Mouse (Mus musculus) small intestine, adult 2 months (tissue): Measurements from ENCODE around the gene Kdm5d. TPM values are rescaled to one million over a fixed set of nuclear protein-coding genes. Genes with fewer than 3 reads are reported as not detected.

Experiments
- H3K27ac ChIP-seq: fragments of 200-500 bp; 2 replicates; pipeline ENCODE4 v1.5.1; 2012; ENCODE audit warnings: low read depth, low read length, control low read depth, inconsistent platforms; ENCODE audit not compliant: insufficient read depth
- H3K27me3 ChIP-seq: fragments of 200-500 bp; 2 replicates; pipeline ENCODE4 v1.6.1; 2012; ENCODE audit warnings: mild to moderate bottlenecking, moderate library complexity, low read length, inconsistent platforms; ENCODE audit not compliant: control insufficient read depth, insufficient read depth
- H3K36me3 ChIP-seq: fragments of 200-500 bp; 2 replicates; pipeline ENCODE4 v1.6.1; 2012; ENCODE audit warnings: mild to moderate bottlenecking, low read length, control low read depth, inconsistent platforms; ENCODE audit not compliant: control insufficient read depth, insufficient read depth
- H3K4me1 ChIP-seq: fragments of 200-500 bp; 2 replicates; pipeline ENCODE4 v1.6.1; 2012; ENCODE audit warnings: low read length, inconsistent platforms, mixed read lengths; ENCODE audit not compliant: control insufficient read depth, insufficient read depth, insufficient read length
- H3K4me3 ChIP-seq: fragments of 200-500 bp; 2 replicates; pipeline ENCODE4 v1.5.1; 2012; ENCODE audit warnings: low read depth, mild to moderate bottlenecking, control low read depth, inconsistent platforms, low read length, moderate library complexity
- CTCF ChIP-seq: fragments of 200-500 bp; IDR thresholded peaks from 2 replicates; pipeline ENCODE4 v1.5.1; 2012; ENCODE audit warnings: low read depth, mild to moderate bottlenecking, control low read depth, inconsistent platforms, low read length, moderate library complexity, mixed read lengths; ENCODE audit not compliant: insufficient replicate concordance, insufficient read length; ENCODE audit errors: extremely low read depth
- POLR2A ChIP-seq: fragments of 200-500 bp; IDR thresholded peaks from 2 replicates; pipeline ENCODE4 v1.6.1; 2012; ENCODE audit warnings: low read depth, mild to moderate bottlenecking, control low read depth, inconsistent platforms, low read length, moderate library complexity
- WGBS: fragments of 180-500 bp; shearing (Covaris S2); methylation state at CpG from one replicate; pipeline ENCODE4 v1.1.7; 2018; 5-methylcytosine and 5-hydroxymethylcytosine counted together
- polyA plus RNA-seq: library from polyadenylated mRNA; depleted of rRNA; stranded (reverse); fragments of >200 nt; gene quantifications from 2 replicates; pipeline ENCODE4 v1.2.3, GENCODE M21; 2012; rRNA removed

Kdm5d gene
- 4.5 TPM in 1 of 2 replicates, not detected in the other for polyA plus RNA-seq

DNA sequence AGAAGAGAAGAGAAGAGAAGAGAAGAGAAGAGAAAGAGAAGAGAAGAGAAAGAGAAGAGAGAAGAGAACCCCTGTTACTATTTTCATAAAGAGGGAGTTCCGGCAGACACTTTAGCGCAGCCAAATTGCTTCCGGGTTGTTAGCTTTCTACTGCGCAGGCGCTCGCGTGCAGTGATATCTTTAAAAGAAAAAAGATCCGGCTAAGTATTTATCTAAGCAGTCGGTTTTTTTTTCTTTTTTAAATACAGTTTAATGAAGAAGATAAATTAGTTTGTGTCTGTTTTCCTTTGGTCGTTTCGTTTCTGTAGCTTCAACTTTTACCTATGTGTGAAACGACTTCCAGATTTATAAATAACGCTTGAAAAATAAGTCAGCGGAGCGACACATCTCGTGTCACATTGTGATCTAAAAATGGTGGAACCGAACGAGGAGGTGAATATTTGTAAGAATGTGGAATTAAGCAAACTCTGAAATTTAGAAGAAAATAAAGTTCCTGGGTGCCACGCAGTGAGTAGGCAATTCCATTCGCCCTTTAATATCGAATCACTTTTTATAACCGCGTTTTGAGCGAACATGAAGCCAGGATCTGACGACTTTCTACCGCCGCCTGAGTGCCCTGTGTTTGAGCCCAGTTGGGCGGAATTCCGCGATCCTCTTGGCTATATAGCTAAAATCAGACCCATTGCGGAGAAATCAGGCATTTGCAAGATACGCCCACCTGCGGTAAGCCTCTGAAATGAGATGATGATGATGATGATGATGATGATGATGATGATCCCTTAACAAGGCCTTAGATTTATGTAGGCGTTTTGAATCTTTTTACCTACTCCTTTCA lies at the start of gene Kdm5d:
Gene Kdm5d (plus strand): TSS at position 396 of the 835 bp plus-strand sequence.
- no peak for TF ChIP-seq CTCF
- no peak for TF ChIP-seq POLR2A
- Histone ChIP-seq H3K27me3 (no peaks in the 10 kb centered on the region), H3K36me3 (peaks cover 2% of the 10 kb centered on the region; the same call in 1 of the 2 replicates), H3K27ac (peak within 1 kb of the TSS; percentile 35), H3K4me3 (peak within 1 kb of the TSS; percentile 94), H3K4me1 (no peaks in the 10 kb centered on the region)
- WGBS = 4% methylated on average over 34 of the region's 34 CpGs

- TF ChIP-seq CTCF (no peak), POLR2A (no peak)
- Histone ChIP-seq H3K4me1 (no peaks in the 10 kb centered on the region), H3K4me3 (no peak overlapping the region), H3K27me3 (no peaks in the 10 kb centered on the region), H3K27ac (no peak overlapping the region), H3K36me3 (no peaks in the 10 kb centered on the region)
These were observed 25.2 kb upstream of the Kdm5d start for GRCm38 (mm10) chrY:872404-872803.

DNA sequence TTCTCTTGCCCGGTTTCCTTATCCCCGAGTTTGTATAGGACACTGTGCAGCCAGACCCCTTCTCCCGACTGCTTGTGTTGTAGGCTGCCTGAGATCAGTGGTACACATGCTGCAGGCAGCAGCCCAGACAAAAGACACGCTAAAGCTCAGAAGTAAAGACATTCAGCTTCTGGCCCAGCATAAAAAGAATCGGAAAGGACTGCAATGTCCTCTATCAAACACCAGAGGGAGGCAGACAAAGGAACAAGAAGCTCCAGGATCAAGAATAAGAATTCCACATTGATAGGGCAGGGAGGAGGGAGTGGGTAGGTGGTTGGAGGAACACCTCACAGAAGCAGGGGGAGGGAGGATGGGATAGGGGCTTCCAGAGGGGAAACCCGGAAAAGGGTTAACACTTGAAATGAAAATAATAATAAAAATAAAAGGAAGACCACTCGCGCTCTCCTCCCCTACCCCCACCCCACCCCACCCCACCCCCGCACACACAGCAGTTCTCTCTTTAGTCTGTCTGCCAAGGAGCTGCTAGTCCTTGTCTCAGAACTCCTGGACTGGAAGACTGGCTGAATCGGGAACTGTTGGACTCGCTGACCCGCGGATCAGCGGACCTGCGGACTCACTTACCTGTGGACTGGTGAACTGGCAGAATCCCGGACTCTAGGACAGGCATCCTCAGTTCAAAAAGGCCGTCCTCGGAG lies 24.6 kb upstream of the Kdm5d start:
- 43% methylated on average over 14 of the region's 18 CpGs for WGBS
- Histone ChIP-seq H3K27me3 (no peaks in the 10 kb centered on the region), H3K4me1 (no peaks in the 10 kb centered on the region), H3K36me3 (no peaks in the 10 kb centered on the region), H3K4me3 (no peak overlapping the region), H3K27ac (no peak overlapping the region)
- TF ChIP-seq POLR2A (no peak), CTCF (no peak)

Other genes starting within 250 kb of the Kdm5d start
- not detected in 2 replicates for gene Zfy1, start 100.4 kb upstream of the Kdm5d start, polyA plus RNA-seq
- gene Uba1y, start 79.1 kb upstream of the Kdm5d start, polyA plus RNA-seq = not detected in 2 replicates
- 3.8 TPM in 1 of 2 replicates, not detected in the other for gene Eif2s3y, start 112.8 kb downstream of the Kdm5d start, polyA plus RNA-seq